Mouse (Mus musculus) urinary bladder, postnatal 4 days (tissue): ENCODE data around the gene Foxf2.

ENCODE experiments used
- DNase-seq, 2 experiments: peaks; one replicate each; pipeline ENCODE4 v3.0.0; 2021 to 2022; ENCODE audit warnings: low spot score in 2 of 2

The Foxf2 gene

DNA sequence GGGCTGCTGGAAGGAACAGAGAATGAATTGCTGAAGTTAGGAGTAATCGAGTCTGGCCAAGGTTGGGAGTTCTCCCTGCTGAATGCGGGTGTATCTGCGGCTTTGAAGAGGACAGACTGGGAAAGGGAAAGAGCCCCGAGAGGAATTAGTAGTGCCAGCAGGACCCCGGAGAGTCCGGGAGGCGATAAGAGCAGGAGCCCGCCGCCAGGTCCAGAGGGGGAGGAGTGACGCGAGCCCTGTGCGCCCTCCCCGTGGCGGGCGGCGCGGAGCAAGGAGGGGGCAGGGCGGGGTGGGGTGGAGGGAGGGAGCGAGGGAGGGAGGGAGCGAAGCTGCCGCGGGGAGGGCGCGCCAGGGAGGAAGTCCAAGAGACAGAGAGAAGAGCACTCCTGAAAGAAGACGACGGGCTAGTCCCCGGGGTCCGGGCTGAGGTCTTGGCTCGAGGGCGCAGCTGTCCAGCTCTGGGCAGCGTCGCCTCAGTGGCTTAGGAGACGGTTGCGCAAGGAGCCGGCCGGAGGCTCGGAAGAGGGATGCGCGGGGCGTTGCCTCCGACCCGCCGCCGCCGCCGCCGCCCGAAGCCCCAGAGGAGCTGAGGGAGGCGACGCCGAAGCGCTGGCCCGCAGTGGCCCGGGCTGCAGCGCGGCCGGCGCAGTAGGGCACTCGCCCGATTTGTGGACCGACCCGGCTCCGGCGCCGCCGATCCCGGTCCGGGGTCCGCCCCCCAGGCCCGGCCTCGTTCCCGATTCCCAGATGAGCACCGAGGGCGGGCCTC is at the start of gene Foxf2:
Gene Foxf2, plus strand, starts transcription at position 484 of the 769 bp plus-strand sequence.
- DNase-seq, result peak in 1 of 2 experiments; percentile 31

DNA sequence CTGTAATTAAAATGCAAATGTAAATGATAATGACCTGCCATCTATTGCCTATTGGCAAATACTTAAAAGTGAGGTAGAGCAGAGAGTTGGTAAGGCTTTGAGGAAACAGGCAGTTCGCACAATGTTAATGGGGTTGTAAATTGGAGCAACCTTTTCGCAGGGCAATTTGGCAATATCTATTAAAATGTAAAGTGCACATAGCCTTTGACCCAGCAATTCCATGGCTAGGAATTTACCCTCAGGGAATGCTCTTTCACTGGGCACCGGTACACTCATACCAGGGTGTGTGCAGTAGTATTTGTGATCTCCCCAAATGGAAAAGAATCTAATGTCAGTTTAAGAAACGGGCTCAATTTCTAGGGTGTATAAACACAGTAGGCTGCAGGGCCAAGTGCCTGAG is 48.9 kb upstream of the Foxf2 start:
- no peak for DNase-seq

DNA sequence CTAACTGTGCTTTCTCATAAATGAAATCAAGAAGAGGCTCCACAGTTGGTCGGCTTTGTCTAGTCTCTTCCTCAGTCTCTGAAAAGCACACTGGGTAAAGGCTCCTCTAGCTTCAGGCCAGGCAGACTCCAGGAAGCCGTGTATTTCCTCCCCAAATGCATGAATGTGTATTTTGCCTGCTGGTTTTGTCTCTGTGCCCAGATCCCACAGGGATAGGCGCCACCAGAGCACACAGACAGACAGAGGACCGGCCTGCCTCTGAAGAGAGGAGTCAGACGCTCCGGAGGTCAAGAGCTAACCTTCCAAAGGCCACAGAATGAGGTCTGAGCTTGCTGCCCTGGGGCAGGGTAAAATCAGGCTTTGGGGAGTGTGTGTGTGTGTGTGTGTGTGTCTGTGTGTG is 48.0 kb upstream of the Foxf2 start:
- no peak for DNase-seq

DNA sequence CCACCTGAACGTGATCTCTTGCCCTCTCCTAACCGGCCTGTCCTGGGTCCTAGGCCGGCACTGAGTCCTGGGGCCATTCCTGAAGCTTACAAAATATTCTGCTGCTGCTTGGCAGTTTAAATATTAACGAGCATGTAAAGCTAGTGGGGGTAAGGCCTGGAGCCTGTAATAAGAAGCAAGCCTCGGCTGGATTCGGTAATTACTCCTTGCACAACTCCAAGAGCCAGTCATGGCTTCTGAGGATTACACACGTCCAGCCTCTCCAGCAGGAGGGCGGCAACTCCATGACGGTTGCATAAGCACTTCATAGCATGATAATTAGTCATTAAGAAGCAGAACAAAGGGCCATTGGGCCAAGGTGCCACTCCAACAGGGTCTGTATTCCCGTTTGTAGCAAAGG is 47.2 kb upstream of the Foxf2 start:
- no peak for DNase-seq

DNA sequence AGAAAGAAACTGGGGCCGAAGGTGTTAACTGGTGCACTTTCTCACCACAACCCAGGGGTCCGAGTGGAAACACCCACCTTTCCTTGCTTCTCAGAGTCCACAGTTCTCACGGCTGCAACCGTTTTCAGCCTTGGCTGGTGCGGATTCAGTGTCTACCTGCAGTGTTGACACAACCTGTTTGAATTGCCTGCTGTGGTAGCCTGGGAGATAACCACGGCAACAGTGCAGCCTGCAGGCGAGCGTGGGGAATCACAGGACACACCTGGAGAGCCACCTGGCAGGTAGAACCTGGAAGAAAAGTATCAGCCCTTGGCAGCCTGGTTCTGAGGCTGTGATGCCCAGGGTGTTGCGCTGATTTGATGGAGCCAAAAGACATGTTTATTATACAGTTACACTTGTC is 45.8 kb upstream of the Foxf2 start:
- DNase-seq, result no peak

DNA sequence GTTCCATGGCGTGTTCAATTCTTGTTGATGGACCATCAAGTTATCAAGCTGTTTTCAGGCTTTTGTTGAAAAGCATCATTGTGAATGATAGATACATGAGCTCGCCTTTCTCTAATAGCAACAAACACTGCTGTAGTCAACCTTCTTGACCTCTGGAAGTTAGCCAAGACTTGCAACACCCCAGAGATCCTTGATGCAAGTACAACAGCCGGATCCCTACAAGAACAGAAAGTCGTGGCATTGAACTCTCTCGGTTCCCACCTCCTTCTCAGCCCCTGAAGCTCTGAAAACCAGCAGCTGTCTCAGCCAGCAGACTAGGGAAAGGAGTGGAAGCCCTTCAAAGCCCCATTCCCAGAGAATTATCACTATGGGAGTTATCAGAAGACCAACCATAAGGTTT is 38.3 kb upstream of the Foxf2 start:
- DNase-seq, result no peak

DNA sequence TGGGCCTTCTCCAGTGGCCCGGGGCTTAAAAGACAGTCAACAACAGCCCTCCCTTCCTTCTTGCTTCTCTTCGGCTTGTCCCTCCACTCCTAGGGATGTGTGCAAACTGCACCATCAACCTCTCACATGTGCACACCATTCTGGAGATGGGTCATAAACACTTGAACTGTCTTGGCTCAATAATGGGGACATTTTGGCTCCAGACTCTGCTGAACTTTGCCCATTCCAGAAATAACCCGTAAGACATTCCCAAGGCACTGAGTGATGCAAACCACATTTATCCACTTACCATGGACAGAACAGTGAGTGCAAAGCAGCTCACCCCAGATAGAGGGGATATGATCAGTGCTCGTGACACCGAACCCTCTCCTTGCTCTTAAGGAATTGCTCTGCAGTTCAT is 26.0 kb upstream of the Foxf2 start:
- DNase-seq, result no peak

DNA sequence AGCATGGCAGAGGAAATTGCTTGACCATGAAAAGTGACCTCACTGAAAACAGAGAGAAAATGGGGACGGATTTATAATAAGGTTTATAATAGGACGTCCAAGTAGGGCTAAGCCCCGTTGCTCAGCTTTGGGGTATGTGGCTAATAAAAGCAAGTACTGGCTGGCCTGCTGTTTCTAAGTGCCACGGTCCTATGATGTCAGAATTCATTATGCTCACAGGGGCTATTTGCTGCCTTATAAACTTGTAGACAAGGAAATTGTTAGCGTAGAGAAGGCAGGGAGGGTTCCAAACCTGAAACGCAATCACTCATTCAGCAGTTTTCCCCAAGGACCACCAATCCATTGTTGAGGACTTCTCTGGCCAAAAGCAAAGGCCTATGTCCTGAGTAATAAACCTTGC is 21.7 kb upstream of the Foxf2 start:
- DNase-seq, result no peak

DNA sequence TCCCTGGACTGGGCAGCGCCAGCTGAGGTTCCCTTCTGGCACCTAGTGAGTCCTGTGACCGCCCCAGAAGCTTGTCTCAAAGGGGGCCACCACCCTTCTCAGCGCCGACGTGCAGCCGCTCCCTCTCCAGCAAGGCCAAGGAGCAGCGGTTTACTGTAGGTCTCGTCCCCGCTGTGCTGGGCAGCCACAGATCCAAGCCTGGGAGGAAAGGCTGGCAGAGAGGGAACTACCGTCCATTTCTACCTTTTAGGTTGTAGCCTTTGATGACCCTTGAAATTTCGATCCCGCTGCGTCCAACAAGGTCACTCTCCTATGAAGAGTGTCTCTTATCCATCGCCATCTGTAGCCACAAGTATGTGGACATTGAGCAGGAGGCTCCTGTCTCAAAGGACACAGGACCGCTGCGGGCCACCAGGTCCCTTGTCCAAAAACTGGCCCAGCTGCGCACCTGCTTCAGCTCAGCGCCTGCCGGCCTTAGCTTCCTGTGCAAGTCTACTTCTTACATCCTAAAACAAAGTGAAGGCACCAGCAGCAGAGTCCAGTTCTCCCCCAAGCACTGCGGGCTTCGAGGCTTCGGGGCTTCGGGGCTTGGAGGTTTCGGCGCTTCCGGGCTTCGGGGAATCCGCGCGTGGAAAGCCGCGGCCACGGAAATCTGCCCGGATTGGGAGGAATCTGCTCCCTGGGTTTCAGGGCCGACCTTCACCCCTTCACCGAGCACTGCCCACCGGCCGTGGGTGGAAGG is 10.7 kb upstream of the Foxf2 start:
- no peak for DNase-seq

DNA sequence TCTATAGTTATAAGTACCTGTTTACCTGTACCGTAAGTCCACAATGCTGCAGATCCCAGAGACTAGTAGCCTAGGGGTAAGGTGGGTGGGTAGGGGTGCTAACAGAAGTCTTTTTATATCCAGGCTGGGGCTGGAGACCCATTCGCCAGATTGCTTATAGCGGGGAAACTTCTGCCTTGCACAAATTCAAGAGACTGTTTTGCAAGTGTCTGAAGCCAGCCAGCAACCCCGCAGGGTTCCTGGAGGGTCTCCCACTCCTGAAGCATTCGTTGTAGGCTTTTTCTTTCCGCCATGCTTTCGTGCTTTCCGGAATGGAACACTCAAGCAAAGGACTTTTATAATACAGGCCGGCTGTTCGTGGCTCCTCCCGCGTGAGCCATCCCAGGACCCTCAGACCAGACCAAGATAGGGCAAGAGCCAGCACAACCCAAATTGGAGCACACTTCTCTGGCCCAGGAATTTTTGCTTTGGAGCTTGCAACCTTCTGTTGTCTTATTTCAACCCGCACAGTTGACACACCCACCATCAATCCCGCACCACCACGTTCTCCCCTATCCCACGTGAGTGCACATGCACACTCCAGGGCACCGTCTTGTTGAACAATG is 10.0 kb upstream of the Foxf2 start:
- no peak for DNase-seq

DNA sequence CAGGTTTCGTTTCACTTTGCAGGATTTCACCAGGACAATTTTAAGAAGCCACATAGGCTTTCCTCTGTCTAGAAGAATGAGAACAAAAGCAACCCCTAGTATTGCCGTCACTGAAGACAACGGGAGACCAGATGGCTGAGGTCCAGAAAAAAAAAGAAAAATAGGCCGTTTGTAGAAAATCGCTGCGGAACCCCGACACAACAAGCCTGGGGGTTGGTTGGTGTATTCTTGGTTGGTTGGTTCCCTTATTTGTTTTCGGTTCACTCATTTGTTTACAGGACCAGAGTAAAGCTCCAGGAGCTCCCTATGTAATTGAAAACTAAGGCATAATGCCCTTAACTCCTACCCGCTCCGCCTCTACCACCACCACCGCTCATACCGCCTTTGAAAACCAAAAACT is 7.6 kb upstream of the Foxf2 start:
- no peak for DNase-seq

DNA sequence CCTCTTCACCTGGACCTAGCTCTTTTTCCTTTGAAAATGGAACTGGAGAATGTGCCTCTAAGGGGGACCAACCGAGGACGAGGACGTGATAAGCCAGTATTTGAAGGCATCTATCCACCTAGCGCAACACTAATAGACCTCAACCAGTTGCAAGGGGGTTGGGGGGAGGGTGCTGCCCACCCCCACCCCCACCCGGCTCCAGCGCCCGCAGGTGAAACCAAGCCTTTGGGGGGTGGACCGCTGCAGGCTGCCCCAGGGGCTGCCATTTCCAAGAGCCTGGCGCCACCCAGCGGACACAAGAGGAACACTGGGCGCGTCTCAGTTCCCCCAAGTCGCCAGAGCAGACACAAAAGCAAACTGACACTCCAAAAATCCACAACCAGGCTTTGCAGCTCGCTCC is 7.2 kb upstream of the Foxf2 start:
- peak in 1 of 2 experiments; percentile 48 for DNase-seq

DNA sequence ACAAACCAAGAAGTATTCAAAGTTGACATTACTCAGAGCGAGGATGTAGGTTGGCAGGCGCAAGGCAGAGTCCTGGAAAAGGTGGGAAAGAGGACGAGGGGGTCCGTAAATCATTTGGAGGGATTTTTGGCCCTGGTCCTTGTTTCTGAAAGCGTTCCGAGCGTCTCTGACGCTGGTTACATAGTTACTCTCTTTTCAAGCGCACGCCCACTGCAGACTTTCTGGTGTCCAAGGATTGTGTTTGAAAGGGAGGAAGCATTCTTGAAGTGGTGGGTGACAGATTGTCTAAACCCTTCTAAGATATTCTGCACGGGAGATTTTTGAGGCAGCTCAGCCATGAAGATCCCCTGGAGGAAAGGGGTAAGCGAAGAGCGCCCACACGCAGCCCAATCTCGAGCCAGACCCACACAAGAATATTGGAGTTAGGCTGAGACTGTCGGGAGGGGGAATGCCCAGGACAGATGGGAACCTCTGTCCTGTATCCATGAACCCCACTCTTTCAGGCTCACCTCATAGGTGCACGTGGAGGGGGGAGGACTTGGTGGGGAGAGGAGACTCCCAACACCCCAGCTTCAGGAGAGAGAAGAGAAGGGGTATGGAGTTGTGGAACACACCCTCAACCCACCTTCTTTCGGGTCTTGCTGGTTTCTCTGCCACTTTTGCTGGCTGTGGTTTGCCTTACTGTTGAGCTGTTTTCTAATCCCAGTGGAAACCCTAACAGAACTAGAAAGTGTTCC is 6.5 kb upstream of the Foxf2 start:
- no peak for DNase-seq

DNA sequence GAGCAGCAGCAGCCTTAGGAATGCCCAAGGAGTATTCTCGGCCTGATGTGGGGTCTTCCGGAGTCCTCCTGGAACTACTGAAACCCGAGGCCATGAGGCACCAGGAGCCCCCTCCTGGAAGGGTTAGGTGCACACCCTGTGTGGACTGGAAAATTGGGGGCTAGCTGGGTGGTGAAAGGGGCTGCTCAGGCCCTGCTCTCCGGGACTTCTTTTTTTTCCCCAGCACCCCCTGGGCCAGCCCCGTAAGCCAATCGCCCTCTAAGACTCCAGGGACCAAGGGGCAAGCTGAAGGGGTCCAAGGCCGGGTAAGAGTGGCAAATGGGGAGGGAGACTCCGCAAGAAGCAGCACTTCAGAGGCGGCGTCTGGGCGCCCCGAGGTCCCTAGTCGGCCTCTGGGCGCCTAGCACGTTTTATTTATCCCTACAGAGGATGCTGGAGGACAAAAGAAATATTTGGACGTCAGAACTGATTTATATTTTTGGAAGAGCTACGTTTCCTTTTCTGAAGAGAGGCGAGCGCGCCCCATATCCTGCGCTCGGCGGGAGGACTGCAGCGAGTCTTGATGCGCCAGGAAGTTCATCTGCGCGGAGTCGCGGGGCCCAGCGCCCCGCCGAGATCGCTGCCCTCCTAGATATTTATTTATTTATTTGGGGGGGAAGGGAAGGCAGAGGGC is 5.7 kb upstream of the Foxf2 start:
- DNase-seq, result no peak

DNA sequence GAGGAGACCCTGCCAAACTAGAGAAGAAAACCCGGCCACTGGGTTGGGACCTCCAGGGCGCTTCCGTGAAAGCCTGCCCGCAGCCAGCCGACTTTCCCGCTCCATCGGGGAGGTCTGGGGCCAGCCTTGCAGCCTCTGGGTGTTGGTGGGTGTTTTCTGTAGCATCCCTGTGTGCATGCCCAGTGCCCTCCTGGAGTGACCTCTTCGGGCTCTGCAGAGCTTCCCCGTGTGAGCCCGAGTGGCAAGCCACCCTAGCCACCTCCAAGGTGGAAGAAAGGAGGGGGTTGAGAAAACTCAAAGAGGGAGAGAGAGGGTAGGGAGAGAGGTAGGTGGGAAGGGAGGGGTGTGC is 5.1 kb upstream of the Foxf2 start:
- no peak for DNase-seq

DNA sequence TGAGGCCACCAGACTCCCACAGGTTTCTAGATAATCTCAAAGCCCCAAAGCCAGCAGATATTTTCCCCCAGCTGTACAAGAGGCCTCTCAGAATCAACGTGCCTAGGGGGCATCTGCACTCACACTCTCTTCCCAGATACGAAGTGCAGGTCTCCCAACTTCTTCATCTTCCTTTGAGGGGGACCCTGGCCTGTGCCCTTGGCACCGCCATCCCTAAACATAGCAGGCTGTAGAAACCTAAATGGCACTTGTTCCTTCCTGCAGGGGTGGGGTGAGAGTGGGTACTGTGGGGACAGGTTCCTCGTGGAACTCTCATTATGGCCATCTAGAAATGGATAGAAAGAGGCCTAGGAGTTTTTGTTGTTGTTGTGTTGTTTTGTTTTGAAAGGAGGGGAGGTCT is 4.7 kb upstream of the Foxf2 start:
- DNase-seq, result no peak

DNA sequence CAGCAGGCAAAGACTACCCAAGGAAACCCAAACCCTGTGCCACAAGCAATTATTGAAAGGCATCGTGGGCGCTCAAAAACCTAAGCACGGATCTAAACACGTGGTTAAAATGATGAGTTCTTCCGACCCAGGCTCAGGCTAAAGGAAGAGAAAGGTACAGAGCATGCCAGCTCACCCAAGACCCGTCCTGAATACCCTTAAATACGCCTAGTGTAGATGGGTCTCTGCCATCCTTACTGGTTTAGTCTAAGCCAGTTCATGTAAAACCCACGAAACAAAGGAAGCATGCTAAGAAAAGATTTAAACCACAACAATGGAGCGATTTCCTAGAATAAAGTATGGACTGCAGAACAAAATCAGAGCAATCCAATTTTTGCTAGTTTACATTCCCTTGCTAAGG is 3.9 kb upstream of the Foxf2 start:
- DNase-seq, result no peak

DNA sequence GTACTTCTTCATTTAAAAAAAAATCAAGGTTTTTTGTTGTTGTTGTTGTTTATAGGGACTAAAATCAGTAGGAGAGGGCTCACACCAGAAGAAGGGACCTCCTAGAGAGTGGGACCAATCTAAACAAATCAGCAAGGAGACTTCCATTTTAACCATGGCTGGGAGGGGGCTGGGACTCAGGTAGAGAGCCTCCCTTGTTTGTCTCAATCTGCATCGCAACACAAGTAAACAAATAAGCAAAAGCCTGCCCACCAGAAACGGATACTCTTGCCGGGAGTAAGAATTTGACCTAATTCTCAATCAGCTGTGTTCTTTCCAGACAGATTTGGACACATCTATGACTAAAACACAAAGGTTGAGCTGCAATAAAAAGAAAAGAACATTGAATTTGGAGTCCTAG is 3.2 kb upstream of the Foxf2 start:
- DNase-seq, result no peak

DNA sequence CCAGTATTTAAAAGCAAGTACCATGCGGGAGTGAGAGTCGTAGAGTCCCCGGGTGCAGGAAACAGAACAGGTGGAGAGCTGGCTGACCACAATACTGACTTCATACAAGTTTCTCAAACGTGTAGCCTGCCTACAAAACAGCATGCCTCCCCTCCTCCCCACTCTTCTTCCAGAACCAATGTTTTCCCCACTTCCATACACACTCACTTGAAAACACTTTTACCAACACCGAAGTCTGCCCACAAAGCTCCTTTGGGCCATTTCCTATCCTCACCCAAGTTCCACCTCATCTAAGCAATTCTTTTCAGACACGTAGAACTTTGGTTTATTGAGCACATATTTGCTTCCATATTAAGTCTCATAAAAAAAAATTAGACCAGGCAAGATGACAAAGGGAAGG is 2.3 kb upstream of the Foxf2 start:
- no peak for DNase-seq

DNA sequence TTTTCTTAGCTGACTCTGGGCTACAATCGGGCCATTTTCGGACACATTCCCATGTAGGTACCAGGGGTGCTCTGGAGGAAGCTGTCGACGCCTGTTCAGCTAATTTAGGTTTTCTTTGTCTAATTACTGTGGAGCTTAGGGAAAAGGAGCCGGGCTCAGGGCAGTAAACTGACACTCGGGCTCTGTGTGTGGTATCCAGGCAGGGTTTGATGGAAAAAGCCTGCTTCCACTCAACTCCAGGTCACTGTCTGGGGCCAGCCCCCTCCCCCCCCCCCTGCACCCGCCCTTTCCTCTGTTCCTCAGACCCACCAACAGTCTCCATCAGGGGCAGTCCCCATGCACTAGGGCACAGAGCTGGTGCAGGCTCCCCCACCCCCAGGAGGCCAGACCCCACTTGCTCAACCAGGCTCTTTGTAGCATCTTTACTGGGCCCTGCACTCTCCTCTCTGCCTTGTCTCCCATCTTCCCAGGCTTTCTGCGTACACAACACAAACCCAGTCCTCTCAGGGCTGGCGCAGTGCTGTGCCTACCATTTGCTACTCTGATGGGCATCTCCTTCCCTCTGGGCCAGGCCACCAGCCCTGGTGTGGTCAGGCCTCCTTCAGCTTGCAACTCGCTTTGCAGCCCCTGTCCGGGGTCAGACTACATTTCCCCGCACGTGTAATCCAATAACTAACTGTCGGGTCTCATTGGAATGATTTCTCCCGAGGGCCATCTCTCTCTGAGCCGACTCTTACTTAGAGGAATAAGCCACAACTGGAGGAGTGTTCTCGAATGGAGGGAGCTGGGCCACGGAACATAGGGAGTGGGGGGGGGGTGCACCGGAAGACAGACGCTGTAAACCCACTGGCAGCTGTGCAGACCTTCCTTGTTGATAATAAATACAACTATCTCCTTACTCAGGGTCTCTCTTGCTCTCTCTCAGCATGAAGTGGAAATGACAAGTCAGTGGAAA is 1.4 kb upstream of the Foxf2 start:
- no peak for DNase-seq

DNA sequence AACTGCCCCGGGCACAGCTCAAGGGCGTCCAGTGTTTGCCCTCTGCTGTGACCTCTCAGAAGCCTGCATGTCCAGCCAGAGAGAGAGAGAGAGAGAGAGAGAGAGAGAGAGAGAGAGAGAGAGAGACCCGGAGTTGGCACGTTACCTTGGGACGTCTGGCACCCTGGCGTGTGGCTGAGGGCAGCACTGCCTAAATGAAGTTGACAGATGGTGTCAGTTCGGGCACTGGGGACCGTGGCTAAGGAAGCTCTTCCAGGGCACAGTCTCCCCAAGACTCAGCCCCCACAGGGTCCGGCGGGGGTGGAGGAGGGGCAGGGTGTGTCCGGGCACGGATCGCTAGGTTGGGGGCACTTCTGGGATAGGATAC is 667 bp upstream of the Foxf2 start:
- no peak for DNase-seq
